Mouse (Mus musculus) forebrain, postnatal 0 days (tissue): Measurements from ENCODE around the gene Dhx15. TPM values are rescaled to one million over a fixed set of nuclear protein-coding genes. Genes with fewer than 3 reads are reported as not detected.

Experiments used
- ATAC-seq: fragments of 200-750 bp; cut with Nextera tagmentation; 2 replicates; pipeline ENCODE4 v1.8.0; 2017; ENCODE audit warnings: mild to moderate bottlenecking, moderate library complexity
- DNase-seq: peaks from one replicate; pipeline ENCODE4 v3.0.0-alpha.2; 2015
- H3K27ac ChIP-seq: fragments of 300-500 bp; sonication (generic); 2 replicates; pipeline ENCODE4 v1.5.1; 2014; ENCODE audit warnings: low read depth, mild to moderate bottlenecking, antibody characterized with exemption, low read length, moderate library complexity, mixed read lengths
- H3K27me3 ChIP-seq: fragments of 300-500 bp; sonication (generic); 2 replicates; pipeline ENCODE4 v1.6.1; 2014; ENCODE audit warnings: mild to moderate bottlenecking, low read length, mixed read lengths; ENCODE audit not compliant: insufficient read depth
- H3K36me3 ChIP-seq: fragments of 300-500 bp; sonication (generic); 2 replicates; pipeline ENCODE4 v1.6.1; 2014; ENCODE audit warnings: mild to moderate bottlenecking, moderate library complexity; ENCODE audit not compliant: insufficient read depth
- H3K4me1 ChIP-seq: fragments of 300-500 bp; sonication (generic); 2 replicates; pipeline ENCODE4 v1.6.1; 2014; ENCODE audit warnings: antibody characterized with exemption; ENCODE audit not compliant: insufficient read depth
- H3K4me2 ChIP-seq: fragments of 300-500 bp; sonication (generic); 2 replicates; pipeline ENCODE4 v1.6.1; 2014; ENCODE audit warnings: low read depth, mild to moderate bottlenecking, moderate library complexity
- H3K4me3 ChIP-seq: fragments of 300-500 bp; sonication (generic); 2 replicates; pipeline ENCODE4 v1.5.1; 2014; ENCODE audit warnings: low read depth, low read length, mixed read lengths
- H3K9ac ChIP-seq: fragments of 300-500 bp; sonication (generic); 2 replicates; pipeline ENCODE4 v1.6.1; 2014; ENCODE audit warnings: mild to moderate bottlenecking
- H3K9me3 ChIP-seq: fragments of 300-500 bp; sonication (generic); 2 replicates; pipeline ENCODE4 v1.6.1; 2016; ENCODE audit warnings: low read length
- CTCF ChIP-seq: sonication (generic); IDR thresholded peaks from 2 replicates; pipeline ENCODE4 v1.5.1; 2016; ENCODE audit warnings: antibody characterized with exemption, control low read depth, low read depth
- WGBS: fragments of 180-500 bp; shearing (Covaris S2); extraction: QIAGEN DNeasy Blood & Tissue Kit; methylation state at CpG from one replicate; pipeline ENCODE4 v1.1.7; 2014; 5-methylcytosine and 5-hydroxymethylcytosine counted together
- polyA plus RNA-seq: library from polyadenylated mRNA; unstranded; fragments of >200 nt; fragmentation: Nextera tagmentation; extraction: Ambion mirVana; gene quantifications from 2 replicates; pipeline ENCODE4 v1.2.1, GENCODE M21; 2015
- total RNA-seq: library from RNA; depleted of rRNA; stranded (reverse); fragments of >200 nt; gene quantifications from 2 replicates; pipeline ENCODE4 v1.2.3, GENCODE M21; 2014

Dhx15 gene
- total and polyA plus RNA-seq, 2 experiments from 2014 or later: 79.5 to 153 TPM

DNA sequence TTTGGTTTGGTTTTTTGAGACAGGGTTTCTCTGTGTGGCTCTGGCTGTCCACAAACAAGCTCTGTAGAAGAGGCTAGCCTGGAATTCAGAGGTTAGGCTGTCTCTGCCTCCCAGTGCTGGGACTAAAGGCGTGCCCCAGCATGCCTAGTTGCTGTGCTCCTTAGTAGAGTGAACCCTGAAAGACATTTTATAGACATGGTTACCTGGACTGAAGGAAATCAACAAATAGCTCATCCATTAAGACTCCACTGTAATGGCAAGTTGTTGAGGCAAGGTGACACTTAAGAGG lies 810 bp upstream of the Dhx15 start:
- no peak for ATAC-seq
- H3K4me2 ChIP-seq: peak overlapping the region; percentile 53
- no peaks in the 10 kb centered on the region for H3K27me3 ChIP-seq
- no peaks in the 10 kb centered on the region for H3K9me3 ChIP-seq
- H3K36me3 ChIP-seq: no peaks in the 10 kb centered on the region
- no peak overlapping the region for H3K9ac ChIP-seq
- no peak for DNase-seq
- 33% methylated on average over 1 of the region's 1 CpGs for WGBS
- H3K27ac ChIP-seq: no peak overlapping the region
- H3K4me1 ChIP-seq: peaks cover 17% of the 10 kb centered on the region
- TF ChIP-seq CTCF: no peak
- H3K4me3 ChIP-seq: peak overlapping the region; percentile 84

DNA sequence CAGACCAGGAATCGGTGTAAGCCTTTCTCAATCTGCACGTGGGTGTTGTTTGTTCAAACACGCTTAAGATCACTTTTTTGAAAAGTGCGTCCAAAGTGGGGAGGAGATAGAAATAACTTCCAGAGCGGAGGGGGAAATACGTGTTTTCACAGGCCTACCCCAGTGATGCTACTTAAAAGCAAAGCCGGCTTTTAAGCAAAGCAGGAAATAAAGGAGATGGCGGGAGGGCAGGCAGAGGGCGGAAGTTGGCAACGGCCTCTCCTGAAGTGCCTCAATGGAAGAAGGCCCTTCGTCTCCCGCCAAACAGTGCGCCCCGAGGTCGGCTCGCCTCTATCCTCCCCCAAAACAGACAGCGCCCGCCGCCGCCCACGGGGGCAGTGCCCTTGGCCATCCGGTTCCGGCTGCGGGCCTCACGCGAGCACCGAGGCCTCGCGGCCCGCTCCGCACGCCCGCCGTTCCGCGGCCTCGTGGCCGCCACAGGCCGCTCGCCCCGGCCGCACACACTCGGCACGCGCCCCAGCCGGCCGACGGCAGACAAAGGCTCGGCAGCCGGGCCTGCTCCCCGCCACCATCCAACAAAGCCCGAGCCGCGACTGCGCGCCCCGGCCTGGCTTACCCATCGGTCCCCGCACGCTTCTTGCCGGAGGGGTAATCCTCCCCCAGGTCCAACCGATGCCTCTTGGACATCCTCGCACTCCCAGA lies 499 bp downstream of the Dhx15 start:
- peak overlapping the region; percentile 98 for H3K9ac ChIP-seq
- peak overlapping the region; percentile 93 for H3K27ac ChIP-seq
- H3K4me2 ChIP-seq: peak overlapping the region; percentile 66
- peaks cover 17% of the 10 kb centered on the region for H3K4me1 ChIP-seq
- peak overlapping the region; percentile 84 for H3K4me3 ChIP-seq
- no peaks in the 10 kb centered on the region for H3K9me3 ChIP-seq
- under 1% methylated on average over 61 of the region's 63 CpGs for WGBS
- H3K27me3 ChIP-seq: no peaks in the 10 kb centered on the region
- DNase-seq (peak; percentile 62), ATAC-seq (peak; percentile 76)
- H3K36me3 ChIP-seq: no peaks in the 10 kb centered on the region
- no peak for TF ChIP-seq CTCF

DNA sequence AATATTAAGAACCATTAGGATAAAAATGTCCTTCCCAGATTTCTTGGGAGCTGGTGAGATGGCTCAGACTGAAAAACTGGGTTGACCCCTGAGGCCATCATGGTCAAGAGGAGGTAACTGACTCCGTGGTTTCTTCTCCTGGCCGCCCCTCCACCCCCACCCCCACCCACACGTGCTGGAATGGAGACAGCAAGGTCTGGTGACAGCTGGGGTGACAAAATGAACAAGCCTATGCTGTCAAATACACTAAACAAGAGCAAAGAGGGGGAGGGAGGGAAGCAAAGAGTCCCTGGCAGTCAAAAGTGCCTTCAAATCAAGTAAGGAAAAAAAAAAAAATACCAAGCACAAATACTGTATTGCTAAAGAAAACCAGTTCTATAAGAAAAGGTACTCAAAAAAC lies 2.1 kb downstream of the Dhx15 start:
- DNase-seq (no peak), ATAC-seq (no peak)
- Histone ChIP-seq H3K4me2 (peak overlapping the region; percentile 66), H3K27me3 (no peaks in the 10 kb centered on the region), H3K9ac (no peak overlapping the region), H3K9me3 (no peaks in the 10 kb centered on the region), H3K4me3 (peak overlapping the region; percentile 84), H3K4me1 (peaks cover 17% of the 10 kb centered on the region), H3K36me3 (no peaks in the 10 kb centered on the region), H3K27ac (no peak overlapping the region)
- no peak for TF ChIP-seq CTCF
- WGBS: 34% methylated on average over 3 of the region's 3 CpGs

DNA sequence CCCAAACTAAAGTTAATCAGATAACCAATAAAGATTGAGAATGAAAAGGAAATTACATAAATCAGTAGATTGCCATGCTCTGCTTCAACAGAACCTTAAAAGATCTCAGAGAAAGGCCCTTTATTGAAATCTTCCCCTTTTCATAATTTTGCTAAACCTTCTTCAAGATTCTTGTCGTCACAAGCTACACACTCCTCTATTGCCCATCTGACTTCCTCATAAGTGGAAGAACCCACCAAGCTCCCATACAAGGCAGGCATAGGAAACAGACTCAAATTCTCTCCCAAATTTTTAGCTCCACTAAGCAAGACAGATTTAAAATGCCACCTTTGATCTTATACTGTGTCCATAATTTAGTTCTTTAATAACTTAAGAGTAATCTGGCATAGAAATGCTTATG lies 13.0 kb downstream of the Dhx15 start:
- Histone ChIP-seq H3K36me3 (peaks cover 12% of the 10 kb centered on the region), H3K27me3 (no peaks in the 10 kb centered on the region), H3K27ac (no peak overlapping the region), H3K4me2 (no peak overlapping the region), H3K9ac (no peak overlapping the region), H3K4me1 (no peaks in the 10 kb centered on the region), H3K4me3 (no peak overlapping the region), H3K9me3 (no peaks in the 10 kb centered on the region)
- no peak for TF ChIP-seq CTCF
- WGBS: 89% methylated on average over 1 of the region's 1 CpGs
- ATAC-seq (no peak), DNase-seq (no peak)

DNA sequence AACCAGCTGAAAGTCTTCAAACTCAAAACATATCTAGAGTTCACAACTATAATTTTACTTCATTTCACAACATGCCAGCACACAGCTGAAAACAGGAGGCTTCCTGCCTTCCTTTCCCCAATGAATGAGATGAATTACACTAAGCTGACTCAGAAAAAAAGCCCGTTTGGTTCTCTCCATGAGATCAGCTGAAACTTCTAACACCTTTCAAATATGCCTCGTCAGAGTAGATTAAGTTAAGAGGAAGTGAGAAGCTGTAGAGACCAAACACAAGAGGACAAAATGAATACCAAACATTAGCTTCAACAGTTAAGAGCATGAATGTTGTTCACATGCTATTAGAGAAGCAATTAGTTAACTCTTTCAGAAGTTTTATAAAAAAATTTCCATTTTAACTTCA lies 21.8 kb downstream of the Dhx15 start:
- TF ChIP-seq CTCF: no peak
- H3K36me3 ChIP-seq: peaks cover 25% of the 10 kb centered on the region
- H3K27ac ChIP-seq: no peak overlapping the region
- H3K9me3 ChIP-seq: no peaks in the 10 kb centered on the region
- H3K27me3 ChIP-seq: no peaks in the 10 kb centered on the region
- H3K4me1 ChIP-seq: no peaks in the 10 kb centered on the region
- 12% methylated on average over 2 of the region's 2 CpGs for WGBS
- DNase-seq (no peak), ATAC-seq (no peak)
- no peak overlapping the region for H3K9ac ChIP-seq
- no peak overlapping the region for H3K4me3 ChIP-seq
- no peak overlapping the region for H3K4me2 ChIP-seq

DNA sequence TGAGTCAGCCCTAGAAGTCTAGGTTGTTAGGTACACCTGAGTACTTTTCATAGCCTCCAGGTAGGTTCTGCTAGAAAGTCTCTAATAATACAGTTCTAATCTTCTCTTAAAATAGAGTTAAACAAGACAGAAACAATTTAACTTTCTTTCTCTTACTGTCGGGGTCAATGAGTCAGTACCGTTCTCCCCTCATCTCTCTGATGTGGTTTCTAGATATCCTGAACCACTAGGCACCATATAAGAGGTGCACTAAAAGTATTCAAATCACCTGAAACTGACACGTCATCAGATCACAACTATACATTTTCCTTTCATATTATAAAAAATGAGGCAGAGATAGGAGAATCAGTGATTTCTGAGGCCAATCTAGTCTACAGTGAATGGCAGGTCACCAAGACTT lies 41.2 kb downstream of the Dhx15 start:
- TF ChIP-seq CTCF: no peak
- 95% methylated on average over 3 of the region's 3 CpGs for WGBS
- H3K36me3 ChIP-seq: peaks cover 11% of the 10 kb centered on the region; the same call in 1 of the 2 replicates
- no peak overlapping the region for H3K27ac ChIP-seq
- H3K9me3 ChIP-seq: no peaks in the 10 kb centered on the region
- H3K4me1 ChIP-seq: no peaks in the 10 kb centered on the region
- no peak for ATAC-seq
- H3K4me3 ChIP-seq: no peak overlapping the region
- DNase-seq: no peak
- no peak overlapping the region for H3K9ac ChIP-seq
- no peaks in the 10 kb centered on the region for H3K27me3 ChIP-seq
- no peak overlapping the region for H3K4me2 ChIP-seq

DNA sequence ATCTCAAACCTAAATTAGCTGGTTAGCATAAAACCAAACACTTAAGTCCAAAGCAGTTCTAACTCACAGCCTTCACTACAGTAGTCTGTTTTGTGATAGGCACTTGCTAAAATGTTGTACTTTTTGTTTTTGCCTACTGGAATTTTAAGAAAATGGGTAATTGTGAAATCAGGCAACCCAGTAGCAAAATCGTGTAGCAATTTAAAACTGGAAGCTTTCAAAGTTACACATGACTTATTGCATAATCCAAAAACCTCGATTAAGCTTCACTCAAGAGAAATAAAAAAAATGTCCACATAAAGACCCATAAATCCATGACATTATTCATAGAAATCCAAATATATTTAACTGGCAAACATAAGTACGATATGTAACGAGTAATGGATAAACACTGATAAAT lies 43.2 kb downstream of the Dhx15 start:
- no peak overlapping the region for H3K9ac ChIP-seq

More for the DNA sequence above, 43.2 kb downstream of the Dhx15 start:
- ATAC-seq (no peak), DNase-seq (no peak)
- Histone ChIP-seq H3K27me3 (no peaks in the 10 kb centered on the region), H3K36me3 (peaks cover 11% of the 10 kb centered on the region; the same call in 1 of the 2 replicates), H3K9me3 (no peaks in the 10 kb centered on the region), H3K27ac (no peak overlapping the region), H3K4me2 (no peak overlapping the region), H3K4me1 (no peaks in the 10 kb centered on the region), H3K4me3 (no peak overlapping the region)
- 82% methylated on average over 4 of the region's 4 CpGs for WGBS
- TF ChIP-seq CTCF: no peak
